Mouse (Mus musculus): Measurements from ENCODE around the gene Thada. TPM values are rescaled to one million over a fixed set of nuclear protein-coding genes. Genes with fewer than 3 reads are reported as not detected.

The Thada gene
- total RNA-seq, 2 experiments from 2014 or later: 12.2 to 15.7 TPM

Other genes starting within 250 kb of the Thada start
- gene Plekhh2, start 45.7 kb upstream of the Thada start, total RNA-seq (2021): 1 to 10 TPM; 3.7 to 5.9 TPM
- 10 to 100 TPM; 20.4 to 20.5 TPM for gene Dync2li1, start 160.3 kb upstream of the Thada start, total RNA-seq (2021)
- not detected for gene Abcg8, start 210.1 kb upstream of the Thada start, total RNA-seq (2021)
- not detected for gene Abcg5, start 216.8 kb upstream of the Thada start, total RNA-seq (2021)